Mouse (Mus musculus): Measurements from ENCODE around the gene Dtx2. TPM values are rescaled to one million over a fixed set of nuclear protein-coding genes. Genes with fewer than 3 reads are reported as not detected.

Gene Dtx2
- polyA plus RNA-seq (2014; fragmentation: Nextera tagmentation; extraction: Ambion mirVana): 22.6 and 29.2 TPM in 2 replicates

GRCm38 (mm10) chr5:135994725-135995687 is at the start of gene Dtx2:
TSS of gene Dtx2 (plus strand) at chr5:135994800.
- Histone ChIP-seq H3K4me1 (ENCODE audit: control insufficient read depth, insufficient read depth, low read length) (no peaks in the 10 kb centered on the region), H3K27me3 (ENCODE audit: control insufficient read depth, insufficient read depth, low read length) (no peaks in the 10 kb centered on the region), H3K36me3 (replicated peaks; ENCODE audit: control insufficient read depth, insufficient read depth, low read depth, low read length) (peaks cover 2% of the 10 kb centered on the region; the same call in 1 of the 2 replicates), H3K4me2 (ENCODE audit: low read depth, low read length) (peak within 1 kb of the TSS; percentile 65), H3K27ac (replicated peaks; ENCODE audit: low read depth, low read length) (peak within 1 kb of the TSS; percentile 60; the same call in 1 of the 2 replicates), H3K9me3 (replicated peaks; ENCODE audit: control insufficient read depth, low read length) (no peaks in the 10 kb centered on the region), H3K9ac (replicated peaks; ENCODE audit: low read length) (peak within 1 kb of the TSS; percentile 82), H3K4me3 (ENCODE audit: low read depth, low read length) (peak within 1 kb of the TSS; percentile 74)
- peak; percentile 91 for ATAC-seq (replicated peaks; ENCODE audit: insufficient number of reproducible peaks, low FRiP score, low TSS enrichment, low read depth)
- DNase-seq (ENCODE audit: low spot score): peak; percentile 96
- 1% methylated on average over 47 of the region's 47 CpGs for WGBS

DNA sequence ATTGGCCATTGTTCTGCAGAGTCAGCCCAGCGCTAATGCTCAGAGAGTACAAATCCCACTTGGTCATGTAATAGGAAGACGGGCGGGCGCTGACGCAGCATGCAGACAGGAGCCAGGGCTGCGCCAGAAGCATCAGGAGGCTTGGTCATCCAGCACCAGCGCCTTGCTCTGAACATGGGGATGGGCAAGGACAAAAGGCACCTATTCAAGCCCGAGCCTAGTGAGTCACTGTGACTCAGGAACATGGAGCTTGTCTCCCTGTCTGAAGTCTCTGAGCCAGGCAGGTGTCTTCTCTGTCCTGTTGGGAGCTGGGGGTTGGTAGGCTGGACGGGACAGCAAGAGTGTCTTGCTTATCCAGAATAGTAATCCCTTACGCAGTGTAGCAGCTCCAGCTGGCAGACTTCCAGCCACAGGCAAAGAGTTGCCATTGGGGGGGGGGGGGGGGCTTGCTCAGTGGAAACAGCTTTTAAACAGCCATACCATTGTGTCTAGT is 48.6 kb upstream of the Dtx2 start:
- Histone ChIP-seq H3K4me3 (ENCODE audit: low read depth, low read length) (no peak overlapping the region), H3K9ac (replicated peaks; ENCODE audit: low read length) (no peak overlapping the region), H3K4me2 (ENCODE audit: low read depth, low read length) (no peak overlapping the region), H3K36me3 (replicated peaks; ENCODE audit: control insufficient read depth, insufficient read depth, low read depth, low read length) (no peaks in the 10 kb centered on the region), H3K4me1 (ENCODE audit: control insufficient read depth, insufficient read depth, low read length) (no peaks in the 10 kb centered on the region), H3K27ac (replicated peaks; ENCODE audit: low read depth, low read length) (no peak overlapping the region), H3K9me3 (replicated peaks; ENCODE audit: control insufficient read depth, low read length) (no peaks in the 10 kb centered on the region), H3K27me3 (ENCODE audit: control insufficient read depth, insufficient read depth, low read length) (no peaks in the 10 kb centered on the region)
- DNase-seq (ENCODE audit: low spot score): no peak
- 60% methylated on average over 10 of the region's 10 CpGs for WGBS
- ATAC-seq (replicated peaks; ENCODE audit: insufficient number of reproducible peaks, low FRiP score, low TSS enrichment, low read depth): no peak

DNA sequence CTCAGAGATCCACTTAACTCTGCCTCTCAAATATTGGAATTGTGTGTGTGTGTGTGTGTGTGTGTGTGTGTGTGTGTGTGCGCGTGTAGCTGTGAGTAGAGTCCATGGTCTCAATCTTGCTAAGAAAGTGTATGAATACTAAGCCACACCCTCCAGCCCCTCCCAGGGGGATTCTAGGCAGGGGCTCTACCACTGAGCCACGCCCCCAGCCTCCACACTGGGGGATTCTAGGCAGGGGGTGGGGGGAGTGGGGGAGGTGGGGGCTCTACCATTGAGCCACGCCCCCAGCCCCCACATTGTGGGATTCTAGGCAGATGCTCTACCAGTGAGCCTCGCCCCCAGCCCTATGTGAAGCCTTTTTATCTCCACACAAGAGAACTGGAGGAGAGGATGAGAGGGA is 48.0 kb upstream of the Dtx2 start:
- H3K9me3 ChIP-seq (replicated peaks; ENCODE audit: control insufficient read depth, low read length): no peaks in the 10 kb centered on the region
- no peak for DNase-seq (ENCODE audit: low spot score)
- no peak overlapping the region for H3K4me2 ChIP-seq (ENCODE audit: low read depth, low read length)
- H3K27me3 ChIP-seq (ENCODE audit: control insufficient read depth, insufficient read depth, low read length): no peaks in the 10 kb centered on the region
- no peak overlapping the region for H3K4me3 ChIP-seq (ENCODE audit: low read depth, low read length)
- ATAC-seq (replicated peaks; ENCODE audit: insufficient number of reproducible peaks, low FRiP score, low TSS enrichment, low read depth): no peak
- no peak overlapping the region for H3K9ac ChIP-seq (replicated peaks; ENCODE audit: low read length)
- no peak overlapping the region for H3K27ac ChIP-seq (replicated peaks; ENCODE audit: low read depth, low read length)
- 71% methylated on average over 5 of the region's 5 CpGs for WGBS
- no peaks in the 10 kb centered on the region for H3K36me3 ChIP-seq (replicated peaks; ENCODE audit: control insufficient read depth, insufficient read depth, low read depth, low read length)
- H3K4me1 ChIP-seq (ENCODE audit: control insufficient read depth, insufficient read depth, low read length): no peaks in the 10 kb centered on the region

DNA sequence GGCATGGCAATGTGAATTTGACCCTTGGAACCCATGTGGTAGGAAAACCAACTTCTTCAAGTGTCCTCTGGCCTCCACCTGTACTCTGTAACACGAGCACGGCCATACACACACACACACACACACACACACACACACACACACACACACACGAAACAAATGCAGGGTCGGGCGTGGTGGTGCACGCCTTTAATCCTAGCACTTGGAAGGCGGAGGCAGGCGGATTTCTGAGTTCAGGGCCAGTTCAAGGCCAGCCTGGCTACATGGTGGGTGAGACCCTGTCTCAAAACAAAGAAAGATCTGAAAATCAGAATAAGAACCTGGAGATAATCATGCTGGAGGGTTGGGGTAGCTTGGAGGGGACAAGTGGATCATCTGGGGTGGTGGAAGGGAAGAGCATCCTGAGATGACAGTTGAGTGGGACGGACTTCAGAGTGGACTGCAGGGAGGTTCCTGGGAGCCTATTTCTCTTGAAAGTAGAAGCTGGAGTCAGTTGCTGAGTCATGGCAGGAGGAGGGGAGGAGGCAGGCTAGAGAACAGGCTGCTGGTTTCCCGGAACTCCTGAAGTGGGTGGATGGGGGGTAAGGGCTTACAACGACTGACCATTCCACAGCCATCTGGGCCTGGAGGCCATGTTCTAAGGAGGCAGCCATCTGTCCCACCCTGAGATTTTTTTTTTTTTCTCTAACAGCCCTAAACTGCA is 43.7 kb upstream of the Dtx2 start:
- Histone ChIP-seq H3K27me3 (ENCODE audit: control insufficient read depth, insufficient read depth, low read length) (no peaks in the 10 kb centered on the region), H3K4me1 (ENCODE audit: control insufficient read depth, insufficient read depth, low read length) (no peaks in the 10 kb centered on the region), H3K9me3 (replicated peaks; ENCODE audit: control insufficient read depth, low read length) (no peaks in the 10 kb centered on the region), H3K27ac (replicated peaks; ENCODE audit: low read depth, low read length) (no peak overlapping the region), H3K9ac (replicated peaks; ENCODE audit: low read length) (no peak overlapping the region), H3K36me3 (replicated peaks; ENCODE audit: control insufficient read depth, insufficient read depth, low read depth, low read length) (no peaks in the 10 kb centered on the region), H3K4me2 (ENCODE audit: low read depth, low read length) (no peak overlapping the region), H3K4me3 (ENCODE audit: low read depth, low read length) (no peak overlapping the region)
- ATAC-seq (replicated peaks; ENCODE audit: insufficient number of reproducible peaks, low FRiP score, low TSS enrichment, low read depth) (no peak), DNase-seq (ENCODE audit: low spot score) (no peak)
- 88% methylated on average over 11 of the region's 11 CpGs for WGBS

DNA sequence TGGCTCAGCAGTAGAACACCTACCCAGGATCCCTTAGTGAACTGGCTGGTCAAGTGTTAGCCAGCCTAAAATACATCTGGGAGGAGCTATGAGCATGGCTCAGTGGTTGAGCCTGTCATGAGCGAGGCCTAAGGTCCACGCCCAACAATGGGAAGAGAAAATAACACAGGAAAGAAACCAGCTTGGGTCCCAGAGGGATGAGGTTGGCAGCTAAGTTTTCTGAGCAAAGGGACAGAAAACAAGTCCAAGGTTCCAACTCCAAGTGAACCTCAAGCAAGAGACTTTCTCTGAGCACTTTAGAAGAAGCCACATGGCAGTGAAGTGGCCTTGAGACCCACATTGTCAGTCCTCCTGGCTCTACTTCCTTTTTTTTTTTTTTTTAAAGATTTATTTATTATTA is 42.9 kb upstream of the Dtx2 start:
- no peak overlapping the region for H3K4me2 ChIP-seq (ENCODE audit: low read depth, low read length)
- no peaks in the 10 kb centered on the region for H3K36me3 ChIP-seq (replicated peaks; ENCODE audit: control insufficient read depth, insufficient read depth, low read depth, low read length)
- no peak overlapping the region for H3K27ac ChIP-seq (replicated peaks; ENCODE audit: low read depth, low read length)
- no peaks in the 10 kb centered on the region for H3K27me3 ChIP-seq (ENCODE audit: control insufficient read depth, insufficient read depth, low read length)
- WGBS: 93% methylated on average over 2 of the region's 2 CpGs
- H3K4me3 ChIP-seq (ENCODE audit: low read depth, low read length): no peak overlapping the region
- DNase-seq (ENCODE audit: low spot score): no peak
- no peak for ATAC-seq (replicated peaks; ENCODE audit: insufficient number of reproducible peaks, low FRiP score, low TSS enrichment, low read depth)
- no peaks in the 10 kb centered on the region for H3K4me1 ChIP-seq (ENCODE audit: control insufficient read depth, insufficient read depth, low read length)
- no peaks in the 10 kb centered on the region for H3K9me3 ChIP-seq (replicated peaks; ENCODE audit: control insufficient read depth, low read length)
- H3K9ac ChIP-seq (replicated peaks; ENCODE audit: low read length): no peak overlapping the region

DNA sequence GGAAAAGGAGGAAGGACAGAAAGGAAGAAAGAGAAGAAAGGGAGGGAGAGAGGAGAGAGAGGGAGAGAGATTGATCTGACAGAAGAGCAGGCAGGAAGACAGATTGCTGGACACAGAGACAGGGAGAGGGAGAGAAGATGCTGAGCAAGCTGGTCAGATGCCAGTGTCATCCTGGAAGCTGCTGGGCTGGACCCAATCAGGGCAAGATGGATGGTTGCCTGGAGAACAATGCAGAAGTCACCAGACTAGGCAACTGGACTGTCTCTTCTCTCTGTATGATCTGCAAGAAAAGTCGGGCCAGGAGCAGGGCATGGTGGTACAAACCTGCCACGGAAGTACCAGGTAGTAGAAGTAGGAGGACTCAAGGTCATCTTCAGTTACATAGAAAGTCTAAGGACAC is 41.8 kb upstream of the Dtx2 start:
- no peaks in the 10 kb centered on the region for H3K9me3 ChIP-seq (replicated peaks; ENCODE audit: control insufficient read depth, low read length)
- no peaks in the 10 kb centered on the region for H3K36me3 ChIP-seq (replicated peaks; ENCODE audit: control insufficient read depth, insufficient read depth, low read depth, low read length)
- H3K4me1 ChIP-seq (ENCODE audit: control insufficient read depth, insufficient read depth, low read length): no peaks in the 10 kb centered on the region
- no peak overlapping the region for H3K9ac ChIP-seq (replicated peaks; ENCODE audit: low read length)
- H3K4me2 ChIP-seq (ENCODE audit: low read depth, low read length): no peak overlapping the region
- WGBS: 91% methylated on average over 2 of the region's 2 CpGs
- H3K4me3 ChIP-seq (ENCODE audit: low read depth, low read length): no peak overlapping the region
- no peak for ATAC-seq (replicated peaks; ENCODE audit: insufficient number of reproducible peaks, low FRiP score, low TSS enrichment, low read depth)
- no peaks in the 10 kb centered on the region for H3K27me3 ChIP-seq (ENCODE audit: control insufficient read depth, insufficient read depth, low read length)
- no peak overlapping the region for H3K27ac ChIP-seq (replicated peaks; ENCODE audit: low read depth, low read length)
- no peak for DNase-seq (ENCODE audit: low spot score)

DNA sequence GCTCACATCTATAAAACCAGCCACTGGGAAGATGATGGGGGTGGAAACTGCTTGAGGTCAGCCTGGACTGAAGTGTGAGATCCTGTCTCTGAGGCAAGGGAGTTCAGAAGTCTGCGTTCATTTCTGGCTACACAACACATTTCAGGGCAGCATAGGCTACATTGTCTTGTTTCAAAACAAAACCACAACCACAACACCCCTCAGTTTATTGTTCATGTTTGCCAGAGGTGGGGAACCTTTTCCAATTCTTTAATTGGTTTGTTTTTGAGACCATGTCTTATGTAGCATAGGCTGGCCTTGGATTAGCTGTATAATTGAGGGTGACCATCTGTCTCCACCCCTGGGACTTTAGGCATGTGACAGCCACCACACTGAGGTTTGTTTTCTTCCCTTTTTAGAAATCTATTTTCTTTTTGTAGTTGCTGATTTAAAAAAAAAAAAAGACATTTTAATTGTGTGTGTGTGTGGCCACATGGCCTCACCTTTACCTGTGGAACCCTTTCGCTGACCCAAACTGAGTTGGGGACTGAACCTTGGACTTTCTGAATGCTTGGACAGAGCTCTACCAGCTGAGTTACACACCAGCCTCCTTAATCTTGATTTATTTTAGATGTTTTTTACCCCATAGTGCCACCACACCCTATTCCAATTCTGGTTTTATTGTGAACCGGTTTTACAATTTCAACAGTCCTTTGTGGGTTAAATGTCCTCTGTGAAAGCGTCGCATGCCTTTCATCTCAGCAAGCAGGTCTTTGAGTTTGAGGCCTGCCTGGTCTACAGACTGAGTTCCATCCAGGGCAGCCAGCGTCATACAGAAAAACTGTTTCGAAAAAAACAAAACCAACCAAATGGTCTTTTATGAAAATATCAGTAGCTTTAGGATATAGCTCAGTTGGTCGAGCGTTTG is 38.0 kb upstream of the Dtx2 start:
- H3K27ac ChIP-seq (replicated peaks; ENCODE audit: low read depth, low read length): peak overlapping the region; percentile 68
- H3K9ac ChIP-seq (replicated peaks; ENCODE audit: low read length): no peak overlapping the region
- H3K9me3 ChIP-seq (replicated peaks; ENCODE audit: control insufficient read depth, low read length): no peaks in the 10 kb centered on the region
- no peaks in the 10 kb centered on the region for H3K36me3 ChIP-seq (replicated peaks; ENCODE audit: control insufficient read depth, insufficient read depth, low read depth, low read length)
- no peaks in the 10 kb centered on the region for H3K27me3 ChIP-seq (ENCODE audit: control insufficient read depth, insufficient read depth, low read length)
- no peaks in the 10 kb centered on the region for H3K4me1 ChIP-seq (ENCODE audit: control insufficient read depth, insufficient read depth, low read length)
- no peak overlapping the region for H3K4me3 ChIP-seq (ENCODE audit: low read depth, low read length)
- no peak overlapping the region for H3K4me2 ChIP-seq (ENCODE audit: low read depth, low read length)
- DNase-seq (ENCODE audit: low spot score) (no peak), ATAC-seq (replicated peaks; ENCODE audit: insufficient number of reproducible peaks, low FRiP score, low TSS enrichment, low read depth) (no peak)
- 86% methylated on average over 9 of the region's 9 CpGs for WGBS
